Mouse (Mus musculus) midbrain, embryonic 10.5 days (tissue): ENCODE measurements around the gene Snx12. TPM values are rescaled to one million over a fixed set of nuclear protein-coding genes. Genes with fewer than 3 reads are reported as not detected.
"Not testable (repeated sequence)": the region's sequence is repeated elsewhere in the genome, so short reads cannot be mapped to it uniquely, and the experiment has no call there.

ENCODE experiments used
- DNase-seq: peaks from one replicate; pipeline ENCODE4 v3.0.0-alpha.2; 2017; ENCODE audit warnings: low spot score
- H3K27ac ChIP-seq: fragments of 300-500 bp; sonication (generic); replicated peaks from 2 replicates; pipeline ENCODE4 v1.5.1; 2016; ENCODE audit warnings: mild to moderate bottlenecking
- H3K27me3 ChIP-seq: fragments of 300-500 bp; sonication (generic); 2 replicates; pipeline ENCODE4 v1.6.1; 2016; ENCODE audit warnings: low read depth, mild to moderate bottlenecking; ENCODE audit not compliant: poor library complexity, severe bottlenecking
- H3K36me3 ChIP-seq: fragments of 300-500 bp; sonication (generic); 2 replicates; pipeline ENCODE4 v1.6.1; 2016; ENCODE audit warnings: mild to moderate bottlenecking, moderate library complexity
- H3K4me1 ChIP-seq: fragments of 300-500 bp; sonication (generic); 2 replicates; pipeline ENCODE4 v1.6.1; 2016
- H3K4me3 ChIP-seq: fragments of 300-500 bp; sonication (generic); 2 replicates; pipeline ENCODE4 v1.5.1; 2016; ENCODE audit warnings: mild to moderate bottlenecking, moderate library complexity
- H3K9me3 ChIP-seq: fragments of 300-500 bp; sonication (generic); replicated peaks from 2 replicates; pipeline ENCODE4 v1.6.1; 2016; ENCODE audit warnings: mild to moderate bottlenecking
- WGBS: fragments of 180-500 bp; shearing (Covaris S2); methylation state at CpG from one replicate; pipeline ENCODE4 v1.1.7; 2016; 5-methylcytosine and 5-hydroxymethylcytosine counted together
- polyA plus RNA-seq: library from polyadenylated mRNA; unstranded; fragments of >200 nt; fragmentation: Nextera tagmentation; extraction: Ambion mirVana; gene quantifications from 2 replicates; pipeline ENCODE4 v1.2.1, GENCODE M21; 2016

Snx12 gene
- polyA plus RNA-seq, 1 experiment from 2014 or later: 63.8 TPM

- Histone ChIP-seq H3K9me3 (no peaks in the 10 kb centered on the region), H3K27me3 (0 out of 2 replicates have a peak, but pooled peaks cover 9% of the 10 kb centered on the region), H3K27ac (no peak overlapping the region), H3K4me1 (no peaks in the 10 kb centered on the region), H3K4me3 (no peak overlapping the region), H3K36me3 (no peaks in the 10 kb centered on the region)
- WGBS: 84% methylated on average over 2 of the region's 2 CpGs
- DNase-seq: no peak
Measured at GRCm38 (mm10) chrX:101126977-101127376, 95.4 kb downstream of the Snx12 start.

DNA sequence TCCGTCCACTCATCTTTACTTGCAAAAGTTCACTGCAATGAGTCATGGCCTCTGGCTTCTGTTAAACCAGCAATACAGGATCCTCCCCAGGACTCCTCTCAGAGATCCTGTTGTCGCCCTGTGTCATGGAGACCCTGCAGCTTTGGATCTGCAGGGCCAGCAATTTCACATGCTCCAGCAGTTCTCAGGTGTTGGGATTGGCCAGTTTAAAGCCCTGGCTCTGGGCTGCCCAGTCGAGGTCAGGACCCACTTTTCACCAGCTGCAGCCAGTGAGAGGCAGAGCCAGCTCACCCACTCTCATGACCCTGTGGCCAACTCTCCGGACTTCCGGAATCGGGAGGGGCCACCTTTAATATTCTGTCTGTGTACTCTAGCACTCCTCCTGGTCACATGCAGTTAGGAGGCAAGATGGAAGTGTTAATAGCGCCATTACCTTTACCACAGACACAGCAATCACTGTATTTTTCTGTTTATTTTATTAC is 95.8 kb downstream of the Snx12 start:
- Histone ChIP-seq H3K27ac (no peak overlapping the region), H3K9me3 (no peaks in the 10 kb centered on the region), H3K36me3 (no peaks in the 10 kb centered on the region), H3K4me1 (no peaks in the 10 kb centered on the region), H3K27me3 (0 out of 2 replicates have a peak, but pooled peaks cover 9% of the 10 kb centered on the region), H3K4me3 (no peak overlapping the region)
- no peak for DNase-seq
- 81% methylated on average over 7 of the region's 7 CpGs for WGBS

GRCm38 (mm10) chrX:101120546-101120945 is 101.8 kb downstream of the Snx12 start:
- Histone ChIP-seq H3K27me3 (no peaks in the 10 kb centered on the region), H3K36me3 (no peaks in the 10 kb centered on the region), H3K27ac (no peak overlapping the region), H3K4me1 (no peaks in the 10 kb centered on the region), H3K4me3 (no peak overlapping the region), H3K9me3 (no peaks in the 10 kb centered on the region)
- 63% methylated on average over 1 of the region's 1 CpGs for WGBS
- no peak for DNase-seq

DNA sequence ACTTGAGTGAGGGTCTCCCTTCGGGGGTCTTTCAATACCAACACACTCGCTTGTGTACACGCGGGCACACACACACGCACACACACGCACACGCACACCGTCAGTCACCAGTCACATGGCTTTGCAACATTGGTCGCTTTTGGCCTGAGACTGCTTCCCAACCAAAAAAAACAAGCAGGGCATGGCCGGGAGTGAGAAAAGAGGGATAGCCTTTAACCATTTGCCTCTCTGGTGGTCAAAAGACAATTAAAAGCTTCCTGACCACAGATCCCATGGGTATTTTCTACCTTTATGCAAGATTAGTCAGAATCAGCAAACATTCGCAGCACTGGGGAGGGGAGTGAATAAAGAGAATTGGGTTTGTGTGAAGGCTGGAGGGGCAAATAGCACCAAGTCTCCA is 136.4 kb downstream of the Snx12 start, which contains the start of gene Slc7a3:
Slc7a3 (minus strand) TSS at position 101 of the 400 bp plus-strand sequence.
- H3K27ac ChIP-seq: no peak within 1 kb of the TSS
- 0 out of 2 replicates have a peak, but pooled peaks cover 6% of the 10 kb centered on the region for H3K4me1 ChIP-seq
- DNase-seq: no peak
- peaks cover 51% of the 10 kb centered on the region for H3K27me3 ChIP-seq
- no peaks in the 10 kb centered on the region for H3K36me3 ChIP-seq
- H3K4me3 ChIP-seq: peak within 1 kb of the TSS; percentile 51
- WGBS: 42% methylated on average over 11 of the region's 11 CpGs
- no peaks in the 10 kb centered on the region for H3K9me3 ChIP-seq

DNA sequence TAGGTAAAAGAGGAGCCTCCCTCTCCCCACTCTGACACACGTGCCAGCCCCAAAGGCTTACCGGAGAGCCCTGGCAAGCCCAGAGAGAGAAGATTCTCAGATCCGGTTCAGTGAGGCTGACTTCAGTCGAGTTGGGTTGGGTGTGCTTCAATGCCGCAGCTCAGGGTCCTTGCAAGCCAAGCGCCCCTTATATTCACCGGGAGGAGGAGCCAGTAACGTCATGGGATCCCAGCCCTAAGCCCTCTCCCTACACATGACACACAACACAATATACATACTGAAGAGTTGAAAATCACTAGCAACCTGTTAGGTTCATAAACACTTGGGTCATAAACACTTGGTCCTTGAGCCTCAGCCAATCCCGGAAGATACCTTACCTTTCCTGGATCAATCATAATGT is 137.2 kb downstream of the Snx12 start:
- not testable (repeated sequence) for H3K4me1 ChIP-seq, H3K27ac ChIP-seq, DNase-seq, H3K9me3 ChIP-seq, H3K36me3 ChIP-seq
- peak overlapping the region; percentile 51 for H3K4me3 ChIP-seq
- 6% methylated on average over 9 of the region's 9 CpGs for WGBS
- H3K27me3 ChIP-seq: peaks cover 51% of the 10 kb centered on the region

- Histone ChIP-seq H3K4me1 (0 out of 2 replicates have a peak, but pooled peaks cover 6% of the 10 kb centered on the region), H3K27me3 (peaks cover 51% of the 10 kb centered on the region), H3K9me3 (no peaks in the 10 kb centered on the region), H3K36me3 (no peaks in the 10 kb centered on the region), H3K27ac (no peak overlapping the region), H3K4me3 (no peak overlapping the region)
- DNase-seq: no peak
- WGBS: 45% methylated on average over 2 of the region's 2 CpGs
Measured at GRCm38 (mm10) chrX:101084192-101084591, 138.2 kb downstream of the Snx12 start.

- Histone ChIP-seq H3K4me1 (no peaks in the 10 kb centered on the region), H3K9me3 (no peaks in the 10 kb centered on the region), H3K4me3 (no peak overlapping the region), H3K27ac (no peak overlapping the region), H3K36me3 (no peaks in the 10 kb centered on the region), H3K27me3 (no peaks in the 10 kb centered on the region)
- DNase-seq: no peak
- 80% methylated on average over 1 of the region's 1 CpGs for WGBS
Measured at GRCm38 (mm10) chrX:101065245-101065644, 157.1 kb downstream of the Snx12 start.

- Histone ChIP-seq H3K4me3 (no peak overlapping the region), H3K9me3 (no peaks in the 10 kb centered on the region), H3K27ac (no peak overlapping the region), H3K27me3 (no peaks in the 10 kb centered on the region), H3K36me3 (no peaks in the 10 kb centered on the region), H3K4me1 (no peaks in the 10 kb centered on the region)
- 82% methylated on average over 2 of the region's 2 CpGs for WGBS
- DNase-seq: no peak
Measured at GRCm38 (mm10) chrX:101063503-101063902, 158.9 kb downstream of the Snx12 start.

DNA sequence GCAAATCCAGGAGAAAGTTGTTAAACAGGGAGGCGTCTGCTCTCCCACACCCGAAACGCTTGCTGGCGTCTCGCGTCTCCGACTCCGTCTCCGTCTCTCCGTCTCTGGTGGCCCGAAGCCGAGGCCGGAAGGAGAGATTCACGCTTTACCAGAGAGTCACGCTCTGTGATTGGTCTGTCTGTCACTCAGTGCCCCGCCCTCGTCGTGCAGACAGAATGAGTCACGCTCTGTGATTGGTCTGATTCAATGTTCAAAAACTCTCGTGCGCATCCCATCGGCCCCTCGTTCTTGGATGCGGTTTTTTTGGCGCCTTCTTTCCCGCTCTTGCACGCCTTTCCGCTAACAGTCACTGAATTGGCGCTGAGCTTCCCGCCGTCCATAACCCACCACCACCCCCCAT is 162.8 kb downstream of the Snx12 start, which contains the start of gene Tex11:
Tex11 (minus strand) TSS at position 127 of the 400 bp plus-strand sequence.
- Histone ChIP-seq H3K27ac (no peak within 1 kb of the TSS), H3K36me3 (no peaks in the 10 kb centered on the region), H3K9me3 (no peaks in the 10 kb centered on the region), H3K4me1 (no peaks in the 10 kb centered on the region), H3K27me3 (no peaks in the 10 kb centered on the region), H3K4me3 (no peak within 1 kb of the TSS)
- DNase-seq: no peak
- 86% methylated on average over 31 of the region's 31 CpGs for WGBS

Other genes with a start within 250 kb of the Snx12 start
- gene Tex11, start 162.9 kb downstream of the Snx12 start, polyA plus RNA-seq: not detected in 2 replicates
- 0.50 and 0.86 TPM in 2 replicates for gene Slc7a3, start 136.5 kb downstream of the Snx12 start, polyA plus RNA-seq
- gene Foxo4, start 32.0 kb upstream of the Snx12 start, polyA plus RNA-seq: 1.1 and 1.7 TPM in 2 replicates
- gene Gm614, start 41.4 kb upstream of the Snx12 start, polyA plus RNA-seq: not detected in 2 replicates
- gene Il2rg, start 45.7 kb upstream of the Snx12 start, polyA plus RNA-seq: 3.0 and 4.1 TPM in 2 replicates
- gene Gm20489, start 46.5 kb upstream of the Snx12 start, polyA plus RNA-seq: not detected in 2 replicates
- 30.8 and 39.4 TPM in 2 replicates for gene Med12, start 51.5 kb upstream of the Snx12 start, polyA plus RNA-seq
- gene Nlgn3, start 76.6 kb upstream of the Snx12 start, polyA plus RNA-seq: 7.8 and 15.6 TPM in 2 replicates
- not detected in 2 replicates for gene Gjb1, start 153.8 kb upstream of the Snx12 start, polyA plus RNA-seq
- gene Zmym3, start 198.3 kb upstream of the Snx12 start, polyA plus RNA-seq: 16.6 and 22.3 TPM in 2 replicates
- gene Nono, start 206.8 kb upstream of the Snx12 start, polyA plus RNA-seq: 618 and 658 TPM in 2 replicates
- 2.3 and 2.7 TPM in 2 replicates for gene Itgb1bp2, start 226.5 kb upstream of the Snx12 start, polyA plus RNA-seq